26 mouse cellular contexts compared by ENCODE assay signal in the genomic region with DNA sequence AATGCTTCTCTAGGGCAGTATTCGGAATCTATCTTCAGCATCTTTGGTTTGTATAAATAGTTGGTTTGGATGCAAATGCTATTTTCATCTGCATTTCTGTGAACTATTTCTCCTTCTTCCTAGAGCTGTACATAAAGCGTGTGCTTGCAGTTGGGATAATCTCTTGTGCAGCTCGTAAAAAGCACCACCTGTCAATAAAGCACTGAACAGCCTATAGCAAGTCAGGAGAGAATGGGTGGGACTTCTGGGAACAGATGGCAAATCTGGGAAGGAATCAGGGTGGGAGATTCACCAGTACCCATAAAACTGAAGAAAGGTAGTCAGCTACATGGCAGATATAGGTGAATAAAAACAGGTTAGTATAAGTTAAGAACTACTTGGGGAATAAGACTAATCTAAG.
DNase-seq lines count a peak whose midpoint lies in the region; ATAC-seq and TF ChIP-seq lines count a peak whose summit lies in the region.
"Had no signal": no experiment of that assay in that cellular context is flagged by ENCODE, and none has a peak within 500 bp of the region (broad histone marks: within the 10 kb centered on the region; RNA-seq: fewer than 3 reads in every experiment).

No protein-coding gene starts in this region.

- DNase-seq in forebrain, postnatal 0 days = no peak
- DNase-seq in frontal cortex, postnatal 25 days (ENCODE audit: low spot score in 2 of 2) = no peak
- DNase-seq in retina, postnatal 1 day = peak; percentile 16
- DNase-seq: adrenal gland, adult 2 months; adrenal gland, postnatal 14 days; cerebellum, adult 11-12 months; cerebellum, adult 9-10 months; cerebellum, postnatal 25 days; gastrocnemius, postnatal 25 days; heart, adult 18-20 months; heart, postnatal 10 days; heart, postnatal 36 days; kidney, adult 18-20 months had no signal

- ATAC-seq in forebrain, embryonic 13.5 days = peak; percentile 76
- ATAC-seq in forebrain, postnatal 0 days = no peak
- peak; percentile 44 for ATAC-seq in frontal cortex, adult (ENCODE audit: low TSS enrichment)
- ATAC-seq in hindbrain, embryonic 16.5 days = no peak
- ATAC-seq: CD4-positive, CD25-positive, alpha-beta regulatory T cell, adult 4 months; hindbrain, postnatal 0 days; inflammation-experienced regulatory T-cells, adult 6 months; intestine, embryonic 16.5 days had no signal

- H3K4me3 ChIP-seq in forebrain, embryonic 13.5 days = no peak overlapping the region
- H3K4me3 ChIP-seq in forebrain, postnatal 0 days (ENCODE audit: low read depth, low read length) = no peak overlapping the region
- no peak overlapping the region for H3K4me3 ChIP-seq in hindbrain, embryonic 16.5 days (ENCODE audit: low read length)
- H3K4me3 ChIP-seq: embryonic facial prominence, embryonic 13.5 days; forebrain, embryonic 10.5 days; heart, embryonic 12.5 days; heart, embryonic 15.5 days; hindbrain, embryonic 10.5 days; hindbrain, embryonic 13.5 days had no signal

- no peaks in the 10 kb centered on the region for H3K36me3 ChIP-seq in forebrain, embryonic 13.5 days (ENCODE audit: poor library complexity, severe bottlenecking)
- no peaks in the 10 kb centered on the region for H3K36me3 ChIP-seq in forebrain, postnatal 0 days (ENCODE audit: insufficient read depth)
- no peaks in the 10 kb centered on the region for H3K36me3 ChIP-seq in hindbrain, embryonic 16.5 days (ENCODE audit: control insufficient read depth, insufficient read depth, low read length)
- H3K36me3 ChIP-seq: embryonic facial prominence, embryonic 13.5 days; forebrain, embryonic 10.5 days; heart, embryonic 12.5 days; heart, embryonic 15.5 days; hindbrain, embryonic 10.5 days; hindbrain, embryonic 13.5 days had no signal

- H3K27ac ChIP-seq in forebrain, embryonic 13.5 days = no peak overlapping the region
- H3K27ac ChIP-seq in forebrain, postnatal 0 days (ENCODE audit: low read depth, low read length) = no peak overlapping the region
- H3K27ac ChIP-seq in hindbrain, embryonic 16.5 days (ENCODE audit: low read depth, low read length) = no peak overlapping the region
- H3K27ac ChIP-seq: embryonic facial prominence, embryonic 13.5 days; forebrain, embryonic 10.5 days; heart, embryonic 15.5 days; hindbrain, embryonic 10.5 days; hindbrain, embryonic 13.5 days; hindbrain, postnatal 0 days had no signal

- H3K9ac ChIP-seq in forebrain, embryonic 13.5 days = no peak overlapping the region
- H3K9ac ChIP-seq in forebrain, postnatal 0 days = no peak overlapping the region
- H3K9ac ChIP-seq in hindbrain, embryonic 16.5 days (ENCODE audit: low read depth, low read length) = no peak overlapping the region
- H3K9ac ChIP-seq: embryonic facial prominence, embryonic 13.5 days; heart, embryonic 12.5 days; heart, embryonic 15.5 days; hindbrain, embryonic 13.5 days had no signal

- H3K27me3 ChIP-seq in forebrain, embryonic 13.5 days = no peaks in the 10 kb centered on the region
- no peaks in the 10 kb centered on the region for H3K27me3 ChIP-seq in forebrain, postnatal 0 days (ENCODE audit: insufficient read depth, low read length)
- no peaks in the 10 kb centered on the region for H3K27me3 ChIP-seq in hindbrain, embryonic 16.5 days (replicated peaks; ENCODE audit: control insufficient read depth, insufficient read depth, low read length)
- H3K27me3 ChIP-seq: heart, embryonic 15.5 days had no signal

- TF ChIP-seq CTCF in forebrain, postnatal 0 days (IDR thresholded peaks at IDR 0.05; ENCODE audit: low read depth) = no peak

- no peaks in the 10 kb centered on the region for H3K9me3 ChIP-seq in forebrain, embryonic 13.5 days (replicated peaks)
- H3K9me3 ChIP-seq in forebrain, postnatal 0 days (ENCODE audit: low read length) = no peaks in the 10 kb centered on the region
- H3K9me3 ChIP-seq in hindbrain, embryonic 16.5 days (ENCODE audit: control insufficient read depth, low read length) = no peaks in the 10 kb centered on the region
- H3K9me3 ChIP-seq: embryonic facial prominence, embryonic 13.5 days; forebrain, embryonic 10.5 days; heart, embryonic 12.5 days; heart, embryonic 15.5 days; hindbrain, embryonic 10.5 days; hindbrain, embryonic 13.5 days had no signal

- no peak overlapping the region for H3K4me2 ChIP-seq in forebrain, embryonic 13.5 days
- no peak overlapping the region for H3K4me2 ChIP-seq in forebrain, postnatal 0 days (ENCODE audit: low read depth)
- H3K4me2 ChIP-seq in hindbrain, embryonic 16.5 days (ENCODE audit: low read length) = no peak overlapping the region
- H3K4me2 ChIP-seq: embryonic facial prominence, embryonic 13.5 days; heart, embryonic 12.5 days; heart, embryonic 15.5 days; hindbrain, embryonic 13.5 days had no signal

- no peaks in the 10 kb centered on the region for H3K4me1 ChIP-seq in forebrain, embryonic 13.5 days
- H3K4me1 ChIP-seq in forebrain, postnatal 0 days (ENCODE audit: insufficient read depth) = no peaks in the 10 kb centered on the region
- no peaks in the 10 kb centered on the region for H3K4me1 ChIP-seq in hindbrain, embryonic 16.5 days (ENCODE audit: control insufficient read depth, insufficient read depth, low read depth, low read length)
- H3K4me1 ChIP-seq: embryonic facial prominence, embryonic 13.5 days; forebrain, embryonic 10.5 days; heart, embryonic 12.5 days; heart, embryonic 15.5 days; hindbrain, embryonic 10.5 days; hindbrain, embryonic 13.5 days had no signal

- 49% methylated on average over 3 of the region's 3 CpGs for WGBS in forebrain, embryonic 13.5 days
- WGBS in forebrain, postnatal 0 days = 42% methylated on average over 3 of the region's 3 CpGs
- WGBS in hindbrain, embryonic 16.5 days = 57% methylated on average over 3 of the region's 3 CpGs

Comparison
In these comparisons a context has a peak if more than half of its experiments do, and no peak if none do; other contexts are left out.
1. ATAC-seq: peak in forebrain, embryonic 13.5 days (single experiment) and frontal cortex, adult (single experiment); none in forebrain, postnatal 0 days (single experiment) and hindbrain, embryonic 16.5 days (single experiment).